Mouse (Mus musculus): ENCODE results near the gene Slc2a6. TPM values are rescaled to one million over a fixed set of nuclear protein-coding genes. Genes with fewer than 3 reads are reported as not detected.

The Slc2a6 gene
- total and polyA plus RNA-seq, 2 experiments: 0.46 to 0.50 TPM

DNA sequence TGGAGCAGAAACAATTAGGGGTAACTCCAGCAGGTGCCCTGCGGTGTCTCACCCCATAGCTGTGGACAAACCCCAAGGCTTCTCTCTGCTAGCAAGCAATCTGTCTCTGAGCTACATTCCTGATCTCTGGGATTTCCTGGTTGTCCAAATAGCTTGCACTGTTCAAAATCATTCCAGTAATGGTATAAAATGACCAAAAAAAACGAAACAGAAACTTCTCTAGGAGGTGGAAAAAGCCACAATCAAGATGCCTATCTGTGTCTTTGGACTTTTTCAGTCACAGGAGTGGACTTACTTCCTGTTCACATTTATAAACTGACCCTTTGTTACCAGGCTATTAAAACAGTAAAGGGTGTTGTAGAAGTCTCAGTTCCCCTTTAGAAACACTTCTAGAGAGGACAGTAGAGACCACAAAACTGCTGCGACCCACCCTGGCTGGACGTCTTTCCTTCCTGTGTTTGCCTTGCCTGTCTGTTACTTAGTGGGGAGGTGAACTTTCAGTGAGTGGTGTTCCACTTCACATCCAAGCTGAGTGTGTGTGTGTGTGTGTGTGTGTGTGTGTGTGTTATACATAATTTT is 728 bp upstream of the Slc2a6 start:
- Histone ChIP-seq H3K27me3 (ENCODE audit: control insufficient read depth, insufficient read depth, low read length) (no peaks in the 10 kb centered on the region), H3K27ac (replicated peaks; ENCODE audit: insufficient read depth, low read depth, low read length) (no peak overlapping the region), H3K4me3 (ENCODE audit: insufficient read depth, low read depth, low read length) (no peak overlapping the region), H3K79me2 (ENCODE audit: control insufficient read depth, insufficient read depth, low read length) (no peaks in the 10 kb centered on the region), H3K4me1 (ENCODE audit: control insufficient read depth, insufficient read depth, low read length) (no peaks in the 10 kb centered on the region), H3K9ac (ENCODE audit: low read depth, low read length) (no peak overlapping the region), H3K36me3 (ENCODE audit: control insufficient read depth, insufficient read depth, low read length) (no peaks in the 10 kb centered on the region)
- TF ChIP-seq POLR2A (IDR thresholded peaks at IDR 0.05; ENCODE audit: extremely low read depth, insufficient read depth, low read length) (no peak), CTCF (IDR thresholded peaks at IDR 0.05; ENCODE audit: low read depth, low read length) (no peak)
- WGBS: 71% methylated on average over 4 of the region's 4 CpGs
- DNase-seq (ENCODE audit: extremely low read depth, low read depth, low spot score): no peak

DNA sequence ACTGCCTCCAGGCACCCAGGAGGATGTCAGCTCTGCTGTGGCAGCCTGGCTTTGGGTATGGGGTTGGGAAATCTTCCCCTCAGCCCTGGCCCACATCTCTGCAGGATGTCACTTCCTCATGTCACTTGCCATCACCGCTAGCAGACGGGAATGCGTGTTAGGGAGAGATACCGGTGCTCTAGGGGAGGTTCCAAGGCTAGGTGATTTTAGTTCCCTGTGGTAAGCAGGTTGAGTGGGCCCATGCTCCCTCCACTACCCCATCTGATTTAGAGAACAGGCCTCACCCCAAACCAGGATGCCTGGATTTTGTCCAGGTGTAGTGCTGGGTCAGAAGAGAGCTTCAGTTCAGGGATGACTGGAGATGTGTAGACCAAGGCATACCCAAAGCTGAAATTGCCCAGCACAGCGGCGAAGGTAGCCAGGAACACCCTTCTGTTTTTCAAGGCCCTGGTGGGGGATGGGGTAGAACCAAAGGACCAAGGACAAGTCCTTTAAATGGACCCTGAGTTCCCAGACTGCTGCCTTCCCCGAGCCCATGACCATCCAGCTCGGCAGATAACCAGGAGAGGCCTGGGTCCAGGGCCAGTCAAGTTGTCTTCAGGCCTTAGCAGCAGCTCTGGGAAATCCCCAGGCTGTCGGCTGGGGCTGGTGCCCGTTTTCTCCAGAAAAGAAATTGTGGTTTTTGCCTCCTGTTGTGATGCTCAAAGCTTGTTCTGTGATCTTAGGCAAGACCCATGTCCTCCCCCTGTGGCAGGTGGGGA is 761 bp downstream of the Slc2a6 start:
- no peak for DNase-seq (ENCODE audit: extremely low read depth, low read depth, low spot score)
- WGBS: 72% methylated on average over 10 of the region's 10 CpGs
- no peak for TF ChIP-seq POLR2A (IDR thresholded peaks at IDR 0.05; ENCODE audit: extremely low read depth, insufficient read depth, low read length)
- TF ChIP-seq CTCF (IDR thresholded peaks at IDR 0.05; ENCODE audit: low read depth, low read length): no peak
- Histone ChIP-seq H3K4me3 (ENCODE audit: insufficient read depth, low read depth, low read length) (no peak overlapping the region), H3K9ac (ENCODE audit: low read depth, low read length) (no peak overlapping the region), H3K4me1 (ENCODE audit: control insufficient read depth, insufficient read depth, low read length) (no peaks in the 10 kb centered on the region), H3K36me3 (ENCODE audit: control insufficient read depth, insufficient read depth, low read length) (no peaks in the 10 kb centered on the region), H3K27me3 (ENCODE audit: control insufficient read depth, insufficient read depth, low read length) (no peaks in the 10 kb centered on the region), H3K79me2 (ENCODE audit: control insufficient read depth, insufficient read depth, low read length) (no peaks in the 10 kb centered on the region), H3K27ac (replicated peaks; ENCODE audit: insufficient read depth, low read depth, low read length) (no peak overlapping the region)

DNA sequence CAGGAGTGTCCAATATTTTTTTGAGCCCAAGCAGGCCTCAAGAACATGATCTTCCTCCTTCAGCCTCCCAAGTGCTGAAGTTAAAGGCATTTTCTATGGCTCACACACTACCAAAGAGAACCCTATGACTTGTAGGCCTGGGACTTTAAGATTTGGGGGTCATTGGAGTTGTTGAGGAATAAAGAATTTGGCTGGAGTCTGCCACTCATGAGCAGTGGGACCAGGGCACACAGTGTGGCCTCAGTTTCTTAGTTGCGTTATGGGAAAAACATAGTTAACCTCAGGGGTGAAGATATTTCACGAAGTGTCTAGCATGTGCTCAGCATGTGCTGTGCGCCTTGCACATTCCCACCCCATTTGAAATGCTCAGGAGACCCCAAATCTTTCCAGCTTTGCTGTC is 1.5 kb downstream of the Slc2a6 start:
- Histone ChIP-seq H3K4me3 (ENCODE audit: insufficient read depth, low read depth, low read length) (no peak overlapping the region), H3K27ac (replicated peaks; ENCODE audit: insufficient read depth, low read depth, low read length) (no peak overlapping the region), H3K27me3 (ENCODE audit: control insufficient read depth, insufficient read depth, low read length) (no peaks in the 10 kb centered on the region), H3K9ac (ENCODE audit: low read depth, low read length) (no peak overlapping the region), H3K4me1 (ENCODE audit: control insufficient read depth, insufficient read depth, low read length) (no peaks in the 10 kb centered on the region), H3K79me2 (ENCODE audit: control insufficient read depth, insufficient read depth, low read length) (no peaks in the 10 kb centered on the region), H3K36me3 (ENCODE audit: control insufficient read depth, insufficient read depth, low read length) (no peaks in the 10 kb centered on the region)
- no peak for DNase-seq (ENCODE audit: extremely low read depth, low read depth, low spot score)
- TF ChIP-seq CTCF (IDR thresholded peaks at IDR 0.05; ENCODE audit: low read depth, low read length) (no peak), POLR2A (IDR thresholded peaks at IDR 0.05; ENCODE audit: extremely low read depth, insufficient read depth, low read length) (no peak)
- WGBS: 92% methylated on average over 3 of the region's 3 CpGs

DNA sequence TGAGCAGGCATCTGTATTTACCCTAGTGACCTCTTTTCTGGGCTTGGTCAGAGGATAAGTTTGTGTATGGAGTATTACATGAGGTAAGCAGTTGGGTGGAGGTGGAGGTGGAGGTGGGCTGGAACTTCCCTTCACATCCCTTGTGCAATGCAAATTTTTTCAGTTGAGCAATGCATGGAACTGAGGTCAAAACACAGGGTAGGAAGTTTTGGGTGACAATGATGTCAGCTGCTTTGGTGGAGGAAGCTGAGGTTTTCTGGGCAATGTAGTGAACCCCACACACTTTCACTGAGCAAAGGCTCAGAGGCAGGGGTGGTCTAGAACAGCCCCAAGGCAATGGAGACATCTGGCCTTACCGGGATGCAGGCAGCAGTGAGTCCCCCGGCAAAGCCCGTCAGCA is 2.3 kb downstream of the Slc2a6 start:
- H3K4me1 ChIP-seq (ENCODE audit: control insufficient read depth, insufficient read depth, low read length): no peaks in the 10 kb centered on the region
- no peak overlapping the region for H3K9ac ChIP-seq (ENCODE audit: low read depth, low read length)
- no peak overlapping the region for H3K27ac ChIP-seq (replicated peaks; ENCODE audit: insufficient read depth, low read depth, low read length)
- no peak overlapping the region for H3K4me3 ChIP-seq (ENCODE audit: insufficient read depth, low read depth, low read length)
- H3K36me3 ChIP-seq (ENCODE audit: control insufficient read depth, insufficient read depth, low read length): no peaks in the 10 kb centered on the region
- H3K79me2 ChIP-seq (ENCODE audit: control insufficient read depth, insufficient read depth, low read length): no peaks in the 10 kb centered on the region
- 79% methylated on average over 3 of the region's 3 CpGs for WGBS
- no peaks in the 10 kb centered on the region for H3K27me3 ChIP-seq (ENCODE audit: control insufficient read depth, insufficient read depth, low read length)
- TF ChIP-seq POLR2A (IDR thresholded peaks at IDR 0.05; ENCODE audit: extremely low read depth, insufficient read depth, low read length) (no peak), CTCF (IDR thresholded peaks at IDR 0.05; ENCODE audit: low read depth, low read length) (no peak)
- no peak for DNase-seq (ENCODE audit: extremely low read depth, low read depth, low spot score)

DNA sequence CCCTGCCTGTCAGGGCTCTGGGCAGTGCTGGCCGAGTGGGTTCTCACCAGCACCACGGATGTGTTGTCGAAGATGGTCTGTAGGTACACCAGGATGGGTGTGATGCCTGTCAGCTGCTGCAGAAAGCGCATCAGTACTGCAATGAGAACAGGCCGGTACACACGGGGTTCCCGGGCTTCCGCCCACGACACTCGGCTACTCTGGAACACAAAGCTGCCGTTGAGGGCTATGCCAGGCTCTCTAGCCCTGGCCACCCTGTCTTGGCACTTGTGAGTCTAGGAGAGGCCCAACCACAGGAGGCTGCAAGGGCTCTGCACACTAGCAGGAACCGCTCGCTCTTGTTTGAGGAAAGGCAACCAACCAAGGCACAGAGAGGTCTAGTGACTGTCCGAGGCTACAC is 3.7 kb downstream of the Slc2a6 start:
- DNase-seq (ENCODE audit: extremely low read depth, low read depth, low spot score): no peak
- no peaks in the 10 kb centered on the region for H3K4me1 ChIP-seq (ENCODE audit: control insufficient read depth, insufficient read depth, low read length)
- H3K4me3 ChIP-seq (ENCODE audit: insufficient read depth, low read depth, low read length): no peak overlapping the region
- TF ChIP-seq CTCF (IDR thresholded peaks at IDR 0.05; ENCODE audit: low read depth, low read length) (no peak), POLR2A (IDR thresholded peaks at IDR 0.05; ENCODE audit: extremely low read depth, insufficient read depth, low read length) (no peak)
- no peaks in the 10 kb centered on the region for H3K79me2 ChIP-seq (ENCODE audit: control insufficient read depth, insufficient read depth, low read length)
- no peaks in the 10 kb centered on the region for H3K27me3 ChIP-seq (ENCODE audit: control insufficient read depth, insufficient read depth, low read length)
- 81% methylated on average over 14 of the region's 14 CpGs for WGBS
- H3K36me3 ChIP-seq (ENCODE audit: control insufficient read depth, insufficient read depth, low read length): no peaks in the 10 kb centered on the region
- no peak overlapping the region for H3K27ac ChIP-seq (replicated peaks; ENCODE audit: insufficient read depth, low read depth, low read length)
- H3K9ac ChIP-seq (ENCODE audit: low read depth, low read length): no peak overlapping the region

DNA sequence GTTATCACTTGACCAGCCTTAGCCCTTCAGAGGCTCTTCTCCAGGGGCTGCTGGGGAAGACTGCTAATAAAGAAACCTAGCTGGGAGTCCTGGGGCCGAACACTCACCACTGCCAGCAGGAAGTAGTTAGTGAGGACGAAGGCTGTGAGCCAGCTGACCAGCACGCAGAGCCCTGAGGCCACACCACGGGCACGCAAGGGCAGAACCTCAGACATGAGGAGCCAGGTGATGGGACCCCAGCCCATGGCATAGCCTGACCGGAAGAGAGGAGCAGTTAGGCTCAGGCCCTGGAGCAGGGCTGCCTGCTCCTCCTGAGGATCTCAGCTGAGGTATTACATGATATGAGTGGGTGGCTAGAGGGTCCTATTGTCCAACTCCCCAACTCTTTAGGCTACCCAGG is 5.2 kb downstream of the Slc2a6 start:
- no peak overlapping the region for H3K4me3 ChIP-seq (ENCODE audit: insufficient read depth, low read depth, low read length)
- DNase-seq (ENCODE audit: extremely low read depth, low read depth, low spot score): no peak
- H3K27me3 ChIP-seq (ENCODE audit: control insufficient read depth, insufficient read depth, low read length): no peaks in the 10 kb centered on the region
- no peak overlapping the region for H3K9ac ChIP-seq (ENCODE audit: low read depth, low read length)
- TF ChIP-seq CTCF (IDR thresholded peaks at IDR 0.05; ENCODE audit: low read depth, low read length): no peak
- TF ChIP-seq POLR2A (IDR thresholded peaks at IDR 0.05; ENCODE audit: extremely low read depth, insufficient read depth, low read length): no peak
- no peak overlapping the region for H3K27ac ChIP-seq (replicated peaks; ENCODE audit: insufficient read depth, low read depth, low read length)
- no peaks in the 10 kb centered on the region for H3K36me3 ChIP-seq (ENCODE audit: control insufficient read depth, insufficient read depth, low read length)
- no peaks in the 10 kb centered on the region for H3K4me1 ChIP-seq (ENCODE audit: control insufficient read depth, insufficient read depth, low read length)
- WGBS: 61% methylated on average over 6 of the region's 6 CpGs
- no peaks in the 10 kb centered on the region for H3K79me2 ChIP-seq (ENCODE audit: control insufficient read depth, insufficient read depth, low read length)

Data from liver, adult 2 months (tissue).